Mouse (Mus musculus) midbrain, postnatal 0 days (tissue): ENCODE data around the gene Erich6b. TPM values are rescaled to one million over a fixed set of nuclear protein-coding genes. Genes with fewer than 3 reads are reported as not detected.

Experiments
- ATAC-seq: fragments of 200-750 bp; cut with Nextera tagmentation; 2 replicates; pipeline ENCODE4 v1.8.0; 2017; ENCODE audit warnings: moderate number of reproducible peaks, mild to moderate bottlenecking, moderate TSS enrichment, moderate library complexity; ENCODE audit not compliant: low FRiP score
- DNase-seq: peaks from one replicate; pipeline ENCODE4 v3.0.0-alpha.2; 2015; ENCODE audit warnings: low spot score
- H3K27ac ChIP-seq: fragments of 300-500 bp; sonication (generic); 2 replicates; pipeline ENCODE4 v1.5.1; 2014; ENCODE audit warnings: low read depth, mild to moderate bottlenecking, low read length, mixed read lengths
- H3K27me3 ChIP-seq: fragments of 300-500 bp; sonication (generic); 2 replicates; pipeline ENCODE4 v1.6.1; 2014; ENCODE audit warnings: low read length, control low read depth, mixed read lengths; ENCODE audit not compliant: insufficient read depth
- H3K36me3 ChIP-seq: fragments of 300-500 bp; sonication (generic); 2 replicates; pipeline ENCODE4 v1.6.1; 2014; ENCODE audit warnings: low read length, control low read depth, mixed read lengths; ENCODE audit not compliant: insufficient read depth
- H3K4me1 ChIP-seq: fragments of 300-500 bp; sonication (generic); 2 replicates; pipeline ENCODE4 v1.6.1; 2014; ENCODE audit warnings: mild to moderate bottlenecking, control low read depth, antibody characterized with exemption, low read length, mixed read lengths; ENCODE audit not compliant: insufficient read depth
- H3K4me2 ChIP-seq: fragments of 300-500 bp; sonication (generic); 2 replicates; pipeline ENCODE4 v1.6.1; 2014; ENCODE audit warnings: low read depth, mild to moderate bottlenecking, low read length, mixed read lengths; ENCODE audit not compliant: poor library complexity, severe bottlenecking
- H3K4me3 ChIP-seq: fragments of 300-500 bp; sonication (generic); 2 replicates; pipeline ENCODE4 v1.5.1; 2014; ENCODE audit warnings: low read depth, mild to moderate bottlenecking, low read length, moderate library complexity
- H3K9ac ChIP-seq: fragments of 300-500 bp; sonication (generic); replicated peaks from 2 replicates; pipeline ENCODE4 v1.6.1; 2014; ENCODE audit warnings: mild to moderate bottlenecking, low read length, moderate library complexity, mixed read lengths; ENCODE audit not compliant: poor library complexity, severe bottlenecking
- H3K9me3 ChIP-seq: fragments of 300-500 bp; sonication (generic); 2 replicates; pipeline ENCODE4 v1.6.1; 2016; ENCODE audit warnings: low read length, control low read depth
- CTCF ChIP-seq: IDR thresholded peaks from 2 replicates; pipeline ENCODE4 v1.5.1; 2016; ENCODE audit warnings: antibody characterized with exemption, mild to moderate bottlenecking
- WGBS: fragments of 180-500 bp; shearing (Covaris S2); extraction: QIAGEN DNeasy Blood & Tissue Kit; methylation state at CpG from one replicate; pipeline ENCODE4 v1.1.7; 2014; 5-methylcytosine and 5-hydroxymethylcytosine counted together
- polyA plus RNA-seq: library from polyadenylated mRNA; unstranded; fragments of >200 nt; fragmentation: Nextera tagmentation; extraction: Ambion mirVana; gene quantifications from 2 replicates; pipeline ENCODE4 v1.2.1, GENCODE M21; 2015
- total RNA-seq: library from RNA; depleted of rRNA; stranded (reverse); fragments of >200 nt; gene quantifications from 2 replicates; pipeline ENCODE4 v1.2.3, GENCODE M21; 2014

Erich6b gene
- total and polyA plus RNA-seq, 2 experiments from 2014 or later = not detected

DNA sequence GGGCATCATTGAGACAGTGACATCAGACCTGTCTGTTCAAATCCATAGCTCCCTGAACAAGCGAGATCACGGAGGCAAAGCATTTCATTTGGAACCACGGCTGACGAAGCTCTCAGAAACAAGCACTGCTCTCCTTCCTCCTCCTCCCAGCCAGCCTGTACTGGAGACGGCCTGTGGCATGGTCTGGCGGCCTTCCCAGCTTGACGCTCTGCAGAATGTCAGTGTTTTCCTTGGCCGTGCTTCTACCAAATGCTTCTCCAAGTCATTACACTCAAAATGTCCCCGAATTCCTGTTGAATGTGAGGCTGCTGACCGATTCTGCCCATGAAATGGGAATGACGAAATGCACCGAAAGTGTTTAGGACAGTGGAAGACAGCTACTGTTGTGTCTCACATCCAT lies 6.7 kb upstream of the Erich6b start:
- ATAC-seq = no peak
- Histone ChIP-seq H3K4me2 (no peak overlapping the region), H3K36me3 (no peaks in the 10 kb centered on the region), H3K4me3 (no peak overlapping the region), H3K9ac (no peak overlapping the region), H3K27me3 (no peaks in the 10 kb centered on the region), H3K27ac (no peak overlapping the region), H3K9me3 (no peaks in the 10 kb centered on the region), H3K4me1 (no peaks in the 10 kb centered on the region)
- TF ChIP-seq CTCF = no peak
- WGBS = 72% methylated on average over 12 of the region's 12 CpGs
- peak; percentile 46 for DNase-seq

DNA sequence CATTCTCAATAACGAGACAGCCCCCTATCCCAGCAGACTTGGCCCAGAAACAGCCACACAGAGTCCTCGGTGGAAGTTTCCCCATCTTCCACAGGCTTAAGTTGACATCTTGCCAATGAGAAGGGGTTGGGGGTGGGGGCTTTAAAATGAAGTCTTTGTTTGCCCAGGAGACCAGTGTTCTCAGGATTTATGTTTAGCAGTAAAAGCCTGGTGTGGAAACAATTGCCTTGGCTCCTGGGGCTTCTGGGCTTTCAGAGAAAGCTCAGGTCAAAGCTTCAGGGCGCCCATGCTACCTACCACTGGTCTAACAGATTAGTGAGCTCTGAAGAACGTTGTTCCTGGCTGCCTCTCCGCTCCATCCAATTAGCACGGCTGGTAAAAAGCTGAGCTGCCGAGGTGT lies 6.0 kb upstream of the Erich6b start:
- DNase-seq (no peak), ATAC-seq (no peak)
- H3K4me1 ChIP-seq = no peaks in the 10 kb centered on the region
- no peak overlapping the region for H3K9ac ChIP-seq
- no peak for TF ChIP-seq CTCF
- no peak overlapping the region for H3K27ac ChIP-seq
- no peaks in the 10 kb centered on the region for H3K27me3 ChIP-seq
- H3K9me3 ChIP-seq = no peaks in the 10 kb centered on the region
- WGBS = 29% methylated on average over 7 of the region's 7 CpGs
- no peak overlapping the region for H3K4me3 ChIP-seq
- no peak overlapping the region for H3K4me2 ChIP-seq
- no peaks in the 10 kb centered on the region for H3K36me3 ChIP-seq

DNA sequence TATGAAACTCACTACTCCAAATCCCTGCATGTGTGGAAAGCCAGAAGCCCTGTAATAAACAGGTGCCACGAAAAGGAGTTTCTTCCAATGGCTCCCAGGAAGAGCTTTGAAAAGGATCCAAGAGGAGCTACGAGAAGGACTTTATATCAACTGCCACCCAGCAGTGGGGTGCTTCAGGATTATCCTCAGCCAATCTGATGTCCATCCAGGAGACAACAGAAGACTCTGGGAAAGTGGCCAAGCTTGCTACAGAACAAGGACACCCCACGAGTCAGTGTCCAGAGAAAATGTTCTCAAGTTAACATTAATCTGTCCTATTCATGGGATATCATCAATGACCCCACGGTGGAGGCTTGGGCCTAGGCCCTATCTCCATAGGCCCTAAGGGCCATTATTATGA lies 4.4 kb upstream of the Erich6b start:
- ATAC-seq = no peak
- no peak for TF ChIP-seq CTCF

DNA sequence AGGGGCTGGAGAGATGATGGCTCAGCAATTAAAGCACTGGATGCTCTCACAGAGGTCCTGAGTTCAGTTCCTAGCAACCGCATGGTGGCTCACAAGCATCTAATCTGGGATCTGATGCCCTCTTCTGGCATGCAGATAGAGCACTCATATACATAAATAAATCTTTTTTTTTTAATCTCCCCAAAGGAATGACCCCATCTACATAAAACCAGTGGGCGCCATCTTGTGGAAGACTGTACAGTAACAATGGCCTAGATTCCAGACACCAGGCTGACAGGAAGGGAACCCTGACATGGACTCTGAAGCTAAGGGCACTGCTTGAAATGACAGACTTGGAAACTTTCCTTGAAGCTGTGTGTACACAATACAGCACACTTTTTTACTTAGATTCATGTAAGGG lies 1.2 kb upstream of the Erich6b start:
- Histone ChIP-seq H3K4me1 (no peaks in the 10 kb centered on the region), H3K27me3 (no peaks in the 10 kb centered on the region), H3K9ac (no peak overlapping the region), H3K36me3 (no peaks in the 10 kb centered on the region), H3K27ac (no peak overlapping the region), H3K9me3 (no peaks in the 10 kb centered on the region), H3K4me2 (no peak overlapping the region), H3K4me3 (no peak overlapping the region)
- DNase-seq (peak; percentile 57), ATAC-seq (no peak)
- peak; percentile 56 for TF ChIP-seq CTCF
- 90% methylated on average over 2 of the region's 2 CpGs for WGBS

More for the DNA sequence above, 4.4 kb upstream of the Erich6b start:
- no peaks in the 10 kb centered on the region for H3K9me3 ChIP-seq
- WGBS = 67% methylated on average over 4 of the region's 4 CpGs
- no peak overlapping the region for H3K4me3 ChIP-seq
- H3K36me3 ChIP-seq = no peaks in the 10 kb centered on the region
- no peak overlapping the region for H3K27ac ChIP-seq
- no peaks in the 10 kb centered on the region for H3K27me3 ChIP-seq
- no peak overlapping the region for H3K9ac ChIP-seq
- DNase-seq = peak; percentile 60
- H3K4me1 ChIP-seq = no peaks in the 10 kb centered on the region
- H3K4me2 ChIP-seq = no peak overlapping the region

DNA sequence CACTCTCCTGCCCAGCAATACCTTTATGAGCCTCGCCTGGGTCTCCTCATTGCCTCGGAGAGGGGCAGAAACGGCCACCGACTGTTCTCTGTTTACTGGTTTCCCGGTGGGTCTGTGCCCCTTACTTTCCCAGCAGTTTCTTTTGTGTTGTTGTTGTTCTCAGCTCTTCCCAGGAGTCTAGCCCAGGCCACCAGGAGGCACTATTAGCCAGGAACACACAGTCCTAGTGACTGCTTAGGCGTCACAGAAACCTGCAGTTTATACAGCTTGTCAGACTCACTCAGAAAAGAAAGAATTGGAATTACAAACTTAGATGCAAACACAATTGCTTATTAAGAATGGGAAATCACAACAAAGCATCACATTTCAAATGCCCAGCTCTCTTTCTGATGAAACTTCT lies 690 bp upstream of the Erich6b start:
- ATAC-seq (no peak), DNase-seq (no peak)
- H3K4me3 ChIP-seq = no peak overlapping the region
- peak; percentile 54 for TF ChIP-seq CTCF
- H3K27ac ChIP-seq = no peak overlapping the region
- no peaks in the 10 kb centered on the region for H3K27me3 ChIP-seq
- H3K4me1 ChIP-seq = peaks cover 3% of the 10 kb centered on the region; the same call in 1 of the 2 replicates
- H3K9me3 ChIP-seq = no peaks in the 10 kb centered on the region
- no peaks in the 10 kb centered on the region for H3K36me3 ChIP-seq
- no peak overlapping the region for H3K4me2 ChIP-seq
- WGBS = 65% methylated on average over 6 of the region's 6 CpGs
- H3K9ac ChIP-seq = no peak overlapping the region

DNA sequence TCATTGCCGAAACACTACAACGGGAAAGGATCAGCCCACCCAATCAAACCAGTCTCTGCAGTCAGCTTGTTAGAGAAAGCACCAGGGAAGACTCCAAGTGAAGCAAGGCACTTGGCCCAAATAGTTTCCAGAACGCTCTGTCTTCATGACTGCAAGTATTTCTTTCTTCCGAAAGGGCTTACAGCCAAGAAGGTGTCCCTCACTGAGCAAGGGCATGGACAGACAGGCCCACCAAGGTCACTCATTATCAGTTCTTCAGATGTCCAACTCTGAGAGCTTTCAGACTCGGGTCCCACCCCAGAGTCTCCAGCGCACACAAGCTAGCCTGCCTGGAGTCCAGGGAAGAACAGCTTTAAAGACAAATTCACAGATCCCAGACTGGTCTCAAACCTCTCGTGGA lies 3.4 kb downstream of the Erich6b start:
- no peak overlapping the region for H3K4me3 ChIP-seq
- no peak overlapping the region for H3K9ac ChIP-seq
- H3K4me1 ChIP-seq = peaks cover 8% of the 10 kb centered on the region
- no peak for TF ChIP-seq CTCF
- no peak overlapping the region for H3K27ac ChIP-seq
- no peak for ATAC-seq
- H3K27me3 ChIP-seq = no peaks in the 10 kb centered on the region
- 95% methylated on average over 7 of the region's 7 CpGs for WGBS
- H3K9me3 ChIP-seq = no peaks in the 10 kb centered on the region
- no peaks in the 10 kb centered on the region for H3K36me3 ChIP-seq
- DNase-seq = no peak
- H3K4me2 ChIP-seq = no peak overlapping the region
